Mouse (Mus musculus): ENCODE measurements at regions not wholly inside any gene's neighbourhood (a gene's known extent, or its start where the extent isn't known, plus 50 kb on each side); places are given as distances from the start of the nearest gene placed in this dataset.

DNA sequence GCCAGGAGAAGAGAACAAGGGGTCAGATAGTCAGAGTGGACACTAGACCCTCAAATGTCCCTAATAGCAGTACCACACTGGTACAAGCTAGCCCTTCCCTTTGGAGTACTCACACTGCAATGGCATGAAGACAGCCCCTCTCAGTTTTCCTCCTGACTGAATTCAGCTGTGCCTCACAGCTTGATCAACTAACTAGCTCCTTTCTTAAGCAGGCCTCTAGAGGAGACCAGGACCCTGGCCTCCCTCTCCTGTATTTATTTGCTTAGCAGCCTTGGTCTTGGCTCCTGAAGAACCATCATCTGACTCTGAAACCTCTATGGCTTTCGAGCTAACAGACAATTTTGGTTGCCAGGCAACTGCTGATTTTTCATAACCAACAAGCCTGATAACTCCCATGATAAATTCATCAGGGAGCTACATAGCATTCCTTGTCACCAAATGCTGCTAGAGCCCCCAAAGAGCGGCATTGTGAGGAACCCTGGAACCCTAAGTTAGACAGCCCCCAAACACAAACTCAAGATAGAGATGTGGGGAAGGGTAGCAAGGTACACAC lies 440.4 kb upstream of the Zdhhc25 start:
- Histone ChIP-seq H3K4me1 (ENCODE audit: control insufficient read depth, insufficient read depth, low read length) (no peaks in the 10 kb centered on the region), H3K4me3 (ENCODE audit: insufficient read depth, low read length) (no peak overlapping the region), H3K27ac (ENCODE audit: insufficient read depth, low read depth, low read length) (no peak overlapping the region)
- no peak for TF ChIP-seq CTCF (IDR thresholded peaks at IDR 0.05; ENCODE audit: low read depth, low read length)
- no peak for TF ChIP-seq POLR2A (IDR thresholded peaks at IDR 0.05; ENCODE audit: borderline replicate concordance, low read depth, low read length)

DNA sequence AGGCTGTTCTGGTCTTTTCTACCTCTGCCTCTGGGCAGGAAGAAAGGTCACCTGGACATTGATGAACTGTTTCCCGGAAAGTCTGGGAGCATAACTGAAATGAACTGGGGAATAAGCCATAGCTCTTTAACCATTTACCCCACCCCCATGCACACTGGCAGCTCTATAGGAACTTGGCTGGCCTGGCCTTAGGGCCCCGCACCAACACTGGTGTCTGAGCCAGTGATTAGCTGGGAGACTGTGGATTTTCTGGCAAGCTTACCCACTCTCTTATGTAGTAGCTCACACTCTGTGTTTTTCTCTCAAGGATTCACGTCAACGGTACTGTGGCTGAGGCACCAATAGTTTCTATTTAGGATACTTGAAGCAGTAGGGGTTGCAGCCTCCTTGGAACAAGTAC lies 439.8 kb upstream of the Zdhhc25 start:
- no peaks in the 10 kb centered on the region for H3K4me1 ChIP-seq (ENCODE audit: control insufficient read depth, insufficient read depth, low read length)
- no peak for TF ChIP-seq POLR2A (IDR thresholded peaks at IDR 0.05; ENCODE audit: borderline replicate concordance, low read depth, low read length)
- no peak for TF ChIP-seq CTCF (IDR thresholded peaks at IDR 0.05; ENCODE audit: low read depth, low read length)
- no peak overlapping the region for H3K27ac ChIP-seq (ENCODE audit: insufficient read depth, low read depth, low read length)
- H3K4me3 ChIP-seq (ENCODE audit: insufficient read depth, low read length) = no peak overlapping the region

DNA sequence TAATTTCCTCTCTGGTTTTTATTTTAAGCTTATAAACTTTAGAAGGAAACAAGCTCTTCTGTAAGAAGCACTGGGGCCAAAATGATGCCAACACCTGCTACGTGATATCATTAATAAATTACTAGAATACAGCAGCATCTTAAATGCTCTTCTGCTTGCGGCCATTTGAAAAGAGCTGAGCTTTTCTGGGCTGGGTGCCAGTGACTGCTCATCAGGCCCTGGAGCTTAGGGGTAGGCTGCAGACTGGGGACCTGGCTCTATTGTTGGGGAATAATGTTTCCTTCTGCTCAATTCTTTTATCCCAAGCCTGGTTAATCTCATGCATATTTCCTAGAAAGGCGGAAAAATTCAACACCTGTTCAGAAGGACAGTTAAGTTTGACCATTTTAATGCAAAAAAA lies 436.7 kb upstream of the Zdhhc25 start:
- no peak overlapping the region for H3K4me3 ChIP-seq (ENCODE audit: insufficient read depth, low read length)
- H3K27ac ChIP-seq (ENCODE audit: insufficient read depth, low read depth, low read length) = no peak overlapping the region
- H3K4me1 ChIP-seq (ENCODE audit: control insufficient read depth, insufficient read depth, low read length) = no peaks in the 10 kb centered on the region
- TF ChIP-seq POLR2A (IDR thresholded peaks at IDR 0.05; ENCODE audit: borderline replicate concordance, low read depth, low read length) (no peak), CTCF (IDR thresholded peaks at IDR 0.05; ENCODE audit: low read depth, low read length) (no peak)

DNA sequence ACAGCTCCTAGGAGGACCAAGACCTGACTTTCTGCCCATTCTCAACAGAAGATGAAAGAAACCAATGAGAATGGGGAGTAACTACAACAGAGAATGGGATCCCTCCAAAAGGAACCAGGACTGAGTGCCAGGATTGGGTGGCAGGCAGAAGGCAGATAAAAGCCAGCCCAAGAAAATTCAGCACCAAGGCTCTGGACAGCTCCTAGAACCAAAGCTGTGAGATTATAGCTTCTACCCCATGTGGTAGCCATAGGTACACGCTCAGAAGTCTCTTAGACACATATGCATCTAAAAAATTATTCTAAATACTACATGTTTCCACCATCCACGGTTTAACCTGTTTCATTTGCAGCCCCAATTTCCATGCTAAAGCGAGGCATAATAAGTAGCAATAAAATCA lies 425.8 kb upstream of the Zdhhc25 start:
- no peaks in the 10 kb centered on the region for H3K4me1 ChIP-seq (ENCODE audit: control insufficient read depth, insufficient read depth, low read length)
- no peak overlapping the region for H3K4me3 ChIP-seq (ENCODE audit: insufficient read depth, low read length)
- H3K27ac ChIP-seq (ENCODE audit: insufficient read depth, low read depth, low read length) = no peak overlapping the region
- no peak for TF ChIP-seq POLR2A (IDR thresholded peaks at IDR 0.05; ENCODE audit: borderline replicate concordance, low read depth, low read length)
- no peak for TF ChIP-seq CTCF (IDR thresholded peaks at IDR 0.05; ENCODE audit: low read depth, low read length)

DNA sequence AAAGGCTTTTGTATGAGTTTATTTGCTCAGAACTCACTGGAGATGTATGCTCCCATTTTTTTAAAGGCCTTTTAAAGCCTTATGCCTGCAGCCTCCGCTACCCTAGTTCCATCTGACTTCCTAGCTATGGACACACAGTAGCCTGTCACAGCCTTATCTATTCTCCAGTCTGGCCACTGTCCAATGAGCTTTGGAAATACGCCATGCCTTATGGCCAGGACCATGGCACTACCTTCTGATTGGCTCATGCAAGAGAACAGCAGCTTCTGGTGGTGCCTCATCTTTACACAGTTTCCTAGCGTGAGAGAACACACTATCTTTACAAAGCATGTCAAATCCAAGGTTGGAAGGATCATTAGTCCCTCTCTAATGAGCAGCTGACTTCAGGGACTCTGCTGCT lies 424.1 kb upstream of the Zdhhc25 start:
- TF ChIP-seq POLR2A (IDR thresholded peaks at IDR 0.05; ENCODE audit: borderline replicate concordance, low read depth, low read length) = no peak
- no peak for TF ChIP-seq CTCF (IDR thresholded peaks at IDR 0.05; ENCODE audit: low read depth, low read length)
- no peak overlapping the region for H3K4me3 ChIP-seq (ENCODE audit: insufficient read depth, low read length)
- H3K4me1 ChIP-seq (ENCODE audit: control insufficient read depth, insufficient read depth, low read length) = no peaks in the 10 kb centered on the region
- no peak overlapping the region for H3K27ac ChIP-seq (ENCODE audit: insufficient read depth, low read depth, low read length)

DNA sequence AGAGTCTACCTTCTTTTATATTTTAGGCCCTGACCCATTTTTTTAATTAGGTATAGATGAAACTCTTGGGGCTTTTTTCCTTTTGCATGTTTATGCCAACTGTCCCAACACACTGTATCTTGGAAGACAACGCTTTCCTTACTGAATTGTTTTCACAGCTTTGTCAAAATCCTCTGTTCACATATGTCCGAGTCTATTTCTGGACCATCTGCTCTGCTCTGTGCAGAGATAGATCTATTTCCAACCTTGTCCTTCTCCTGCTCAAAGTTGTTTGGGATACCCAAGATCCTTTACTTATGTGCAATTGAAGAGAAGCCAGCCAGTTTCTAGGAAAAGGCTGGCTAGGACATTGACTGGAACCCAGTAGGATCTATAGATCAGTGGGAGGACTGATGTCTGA lies 403.6 kb upstream of the Zdhhc25 start:
- TF ChIP-seq CTCF (IDR thresholded peaks at IDR 0.05; ENCODE audit: low read depth, low read length) = no peak
- no peak for TF ChIP-seq POLR2A (IDR thresholded peaks at IDR 0.05; ENCODE audit: borderline replicate concordance, low read depth, low read length)
- Histone ChIP-seq H3K27ac (ENCODE audit: insufficient read depth, low read depth, low read length) (no peak overlapping the region), H3K4me1 (ENCODE audit: control insufficient read depth, insufficient read depth, low read length) (no peaks in the 10 kb centered on the region), H3K4me3 (ENCODE audit: insufficient read depth, low read length) (no peak overlapping the region)

DNA sequence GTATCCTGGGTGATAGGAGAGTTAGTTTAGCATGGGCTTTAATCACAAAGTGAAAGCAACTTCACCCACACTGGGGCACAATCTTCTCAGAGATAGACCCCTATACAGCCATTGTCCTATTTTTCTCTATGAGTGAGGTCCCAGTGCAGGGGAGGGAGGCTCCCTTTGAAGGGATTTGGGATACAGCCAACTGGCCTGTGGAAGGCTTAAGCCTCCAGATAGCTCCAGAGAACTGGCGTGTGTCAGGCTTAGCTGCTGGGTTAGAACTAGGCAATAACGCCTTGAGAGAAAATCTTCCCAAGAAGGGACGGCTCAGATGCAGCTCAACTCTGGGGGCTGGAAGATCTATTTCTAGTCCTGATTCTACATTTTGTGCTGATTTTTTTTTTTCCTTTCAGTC lies 397.4 kb upstream of the Zdhhc25 start:
- no peaks in the 10 kb centered on the region for H3K4me1 ChIP-seq (ENCODE audit: control insufficient read depth, insufficient read depth, low read length)
- H3K27ac ChIP-seq (ENCODE audit: insufficient read depth, low read depth, low read length) = no peak overlapping the region
- no peak for TF ChIP-seq POLR2A (IDR thresholded peaks at IDR 0.05; ENCODE audit: borderline replicate concordance, low read depth, low read length)
- no peak for TF ChIP-seq CTCF (IDR thresholded peaks at IDR 0.05; ENCODE audit: low read depth, low read length)
- no peak overlapping the region for H3K4me3 ChIP-seq (ENCODE audit: insufficient read depth, low read length)

DNA sequence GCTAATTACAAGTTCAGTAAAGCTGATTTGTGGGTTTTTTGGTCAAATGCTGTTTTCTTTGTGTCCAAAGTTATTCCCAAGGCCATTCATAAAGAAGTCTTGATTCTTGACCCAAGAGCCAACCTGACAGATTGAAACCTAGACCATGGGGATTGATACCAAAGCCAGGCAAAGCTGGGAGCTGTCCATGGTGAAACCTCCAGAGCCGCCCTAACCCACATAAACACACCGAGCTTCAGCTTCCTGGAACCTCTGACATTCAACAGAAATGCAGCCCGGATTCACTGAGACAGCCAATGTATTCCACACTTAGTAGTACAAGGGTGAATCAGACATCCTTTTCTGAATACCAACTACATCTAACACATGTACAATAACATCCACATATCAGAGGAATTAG lies 386.7 kb upstream of the Zdhhc25 start:
- no peak overlapping the region for H3K4me3 ChIP-seq (ENCODE audit: insufficient read depth, low read length)
- TF ChIP-seq POLR2A (IDR thresholded peaks at IDR 0.05; ENCODE audit: borderline replicate concordance, low read depth, low read length) = no peak
- no peak for TF ChIP-seq CTCF (IDR thresholded peaks at IDR 0.05; ENCODE audit: low read depth, low read length)
- no peak overlapping the region for H3K27ac ChIP-seq (ENCODE audit: insufficient read depth, low read depth, low read length)
- no peaks in the 10 kb centered on the region for H3K4me1 ChIP-seq (ENCODE audit: control insufficient read depth, insufficient read depth, low read length)

DNA sequence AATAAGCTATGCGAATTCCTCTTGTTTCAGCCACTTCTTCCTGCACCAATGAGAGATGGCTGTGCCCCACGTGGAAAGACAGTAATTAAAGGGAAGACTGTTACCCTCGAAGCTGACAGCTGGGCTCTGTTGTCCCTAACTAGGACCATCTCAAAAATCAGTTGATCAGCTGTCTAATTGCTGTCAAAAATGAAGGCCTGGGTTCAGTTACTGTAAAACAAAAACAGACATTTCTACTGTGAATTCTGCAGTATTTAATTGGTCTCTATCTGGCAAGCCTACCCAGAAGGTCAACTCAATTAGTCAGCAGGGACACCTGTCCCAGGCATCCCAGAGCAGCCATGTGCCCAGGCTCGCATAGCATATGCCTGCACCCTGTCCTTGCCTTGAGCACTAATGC lies 385.8 kb upstream of the Zdhhc25 start:
- H3K4me3 ChIP-seq (ENCODE audit: insufficient read depth, low read length) = no peak overlapping the region
- no peak overlapping the region for H3K27ac ChIP-seq (ENCODE audit: insufficient read depth, low read depth, low read length)
- no peak for TF ChIP-seq CTCF (IDR thresholded peaks at IDR 0.05; ENCODE audit: low read depth, low read length)
- no peak for TF ChIP-seq POLR2A (IDR thresholded peaks at IDR 0.05; ENCODE audit: borderline replicate concordance, low read depth, low read length)
- no peaks in the 10 kb centered on the region for H3K4me1 ChIP-seq (ENCODE audit: control insufficient read depth, insufficient read depth, low read length)

DNA sequence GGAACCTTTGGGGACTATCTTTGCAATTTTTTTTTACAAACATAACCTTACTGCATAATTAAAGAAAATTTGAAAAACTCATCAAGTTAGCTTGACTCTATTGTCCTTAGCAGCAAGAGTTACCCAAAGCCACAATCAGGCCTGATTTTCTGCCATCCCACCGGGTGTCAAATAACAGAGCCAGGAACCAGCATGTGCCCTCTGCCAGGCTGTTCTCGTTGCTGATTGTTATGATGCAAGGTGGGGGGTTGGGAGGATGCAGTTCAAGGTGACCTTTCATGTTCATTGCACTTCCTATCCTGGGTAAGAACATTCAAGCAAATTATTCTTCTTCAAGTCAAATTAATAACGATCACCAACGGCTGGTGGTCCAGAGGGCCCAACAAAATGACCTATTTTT lies 370.6 kb upstream of the Zdhhc25 start:
- Histone ChIP-seq H3K27ac (ENCODE audit: insufficient read depth, low read depth, low read length) (no peak overlapping the region), H3K4me1 (ENCODE audit: control insufficient read depth, insufficient read depth, low read length) (no peaks in the 10 kb centered on the region), H3K4me3 (ENCODE audit: insufficient read depth, low read length) (no peak overlapping the region)
- TF ChIP-seq POLR2A (IDR thresholded peaks at IDR 0.05; ENCODE audit: borderline replicate concordance, low read depth, low read length) (no peak), CTCF (IDR thresholded peaks at IDR 0.05; ENCODE audit: low read depth, low read length) (no peak)

DNA sequence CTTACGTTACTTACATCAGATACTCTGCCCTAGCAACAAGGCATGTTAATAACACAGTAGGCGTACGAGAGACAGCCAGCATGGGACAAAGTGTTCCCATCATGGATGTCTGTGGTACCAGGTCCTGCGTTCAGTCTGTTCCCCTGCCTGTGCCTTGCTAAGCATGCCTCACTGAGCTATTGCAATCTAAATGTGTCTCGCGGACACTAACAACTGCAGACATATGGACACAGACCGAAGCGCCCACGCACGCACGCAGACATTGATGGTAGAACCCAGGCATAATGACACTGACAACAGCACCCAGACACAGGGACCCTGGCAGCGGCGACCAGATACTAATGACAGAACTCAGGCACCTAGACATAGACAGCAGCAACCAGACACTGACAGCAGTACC lies 355.5 kb upstream of the Zdhhc25 start:
- Histone ChIP-seq H3K4me3 (ENCODE audit: insufficient read depth, low read length) (no peak overlapping the region), H3K4me1 (ENCODE audit: control insufficient read depth, insufficient read depth, low read length) (no peaks in the 10 kb centered on the region), H3K27ac (ENCODE audit: insufficient read depth, low read depth, low read length) (no peak overlapping the region)
- no peak for TF ChIP-seq POLR2A (IDR thresholded peaks at IDR 0.05; ENCODE audit: borderline replicate concordance, low read depth, low read length)
- no peak for TF ChIP-seq CTCF (IDR thresholded peaks at IDR 0.05; ENCODE audit: low read depth, low read length)

All from bone marrow macrophage, adult 2 months (primary cell).